Mouse (Mus musculus) kidney, postnatal 14 days (tissue): ENCODE measurements around the gene Arl13b.

Source experiments
- DNase-seq: peaks from one replicate; pipeline ENCODE4 v3.0.0; 2022; ENCODE audit warnings: mixed read lengths

Arl13b gene

GRCm38 (mm10) chr16:62846498-62847312 lies at the start of gene Arl13b:
Gene Arl13b (minus strand): TSS chr16:62847040.
- peak; percentile 96 for DNase-seq

GRCm38 (mm10) chr16:62895824-62896223 lies 49.0 kb upstream of the Arl13b start:
- DNase-seq, result no peak

DNA sequence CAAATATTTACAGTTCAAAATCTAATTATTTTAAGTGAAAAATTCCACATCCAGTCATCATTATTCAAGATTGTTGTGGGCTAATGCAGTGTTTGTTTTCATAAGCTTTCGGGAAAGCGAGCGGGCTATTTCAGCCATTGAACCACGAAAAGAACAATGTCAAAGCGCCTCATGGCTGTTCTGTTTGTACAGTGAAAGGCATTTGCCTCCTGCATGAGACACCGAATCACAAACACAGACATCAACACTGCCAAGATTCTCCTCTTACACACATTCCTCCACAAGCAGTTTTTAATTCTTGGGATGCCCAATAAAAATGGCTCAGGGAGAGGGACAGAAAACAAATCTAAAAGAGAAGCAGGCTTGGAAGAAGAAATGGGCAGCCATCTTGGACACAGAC lies 27.2 kb upstream of the Arl13b start:
- DNase-seq, result no peak

DNA sequence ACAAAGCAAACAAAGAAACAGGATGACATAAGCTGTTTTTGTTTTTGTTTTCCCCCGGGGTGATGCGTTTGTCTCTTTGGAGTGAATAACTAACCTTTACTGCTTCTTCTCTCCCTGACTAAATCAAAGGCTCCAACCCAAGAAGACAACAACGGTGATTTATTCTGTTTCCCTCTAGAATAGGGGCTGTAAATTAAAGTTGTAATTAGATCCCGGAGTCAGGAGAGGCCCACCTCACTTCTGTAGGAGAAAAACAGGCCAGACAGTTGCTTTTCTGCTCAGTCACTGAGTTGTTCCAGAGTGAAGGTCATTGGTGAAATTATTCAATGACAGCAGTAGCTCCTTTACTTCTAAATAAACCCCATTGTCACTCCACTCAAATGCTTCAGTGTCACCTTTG lies 26.3 kb upstream of the Arl13b start:
- DNase-seq, result no peak

GRCm38 (mm10) chr16:62872688-62873117 lies 25.9 kb upstream of the Arl13b start:
- no peak for DNase-seq

GRCm38 (mm10) chr16:62861455-62861854 lies 14.6 kb upstream of the Arl13b start:
- DNase-seq, result no peak

- DNase-seq, result no peak
These were observed 13.3 kb upstream of the Arl13b start for GRCm38 (mm10) chr16:62860140-62860539.

GRCm38 (mm10) chr16:62858018-62858417 lies 11.2 kb upstream of the Arl13b start:
- DNase-seq, result peak; percentile 14

GRCm38 (mm10) chr16:62857498-62857897 lies 10.7 kb upstream of the Arl13b start:
- DNase-seq, result no peak

DNA sequence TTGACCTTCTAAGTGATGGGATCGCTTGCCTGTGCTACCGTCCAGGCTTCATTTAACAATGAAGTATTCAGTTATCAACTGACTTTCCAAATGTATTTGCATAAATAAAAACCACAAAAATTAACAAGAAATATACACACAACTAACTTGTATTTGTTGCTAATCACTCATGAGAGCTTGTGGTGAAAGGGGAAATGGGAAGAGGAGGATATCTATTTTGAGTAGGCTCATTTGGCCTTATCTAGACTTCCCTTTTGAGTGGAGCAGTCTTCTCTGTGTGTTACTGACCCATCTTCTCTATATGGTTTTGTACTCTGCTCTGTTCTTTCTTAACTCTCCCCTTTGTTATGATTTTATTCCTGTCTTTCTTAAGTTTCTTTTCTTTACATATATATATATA lies 9.4 kb upstream of the Arl13b start:
- DNase-seq, result no peak

GRCm38 (mm10) chr16:62855385-62855784 lies 8.5 kb upstream of the Arl13b start:
- DNase-seq, result peak; percentile 9

- peak; percentile 83 for DNase-seq
These were observed 7.6 kb upstream of the Arl13b start, which contains the start of gene Pros1 for GRCm38 (mm10) chr16:62854191-62855068. Gene Pros1 (plus strand): TSS chr16:62854307.

DNA sequence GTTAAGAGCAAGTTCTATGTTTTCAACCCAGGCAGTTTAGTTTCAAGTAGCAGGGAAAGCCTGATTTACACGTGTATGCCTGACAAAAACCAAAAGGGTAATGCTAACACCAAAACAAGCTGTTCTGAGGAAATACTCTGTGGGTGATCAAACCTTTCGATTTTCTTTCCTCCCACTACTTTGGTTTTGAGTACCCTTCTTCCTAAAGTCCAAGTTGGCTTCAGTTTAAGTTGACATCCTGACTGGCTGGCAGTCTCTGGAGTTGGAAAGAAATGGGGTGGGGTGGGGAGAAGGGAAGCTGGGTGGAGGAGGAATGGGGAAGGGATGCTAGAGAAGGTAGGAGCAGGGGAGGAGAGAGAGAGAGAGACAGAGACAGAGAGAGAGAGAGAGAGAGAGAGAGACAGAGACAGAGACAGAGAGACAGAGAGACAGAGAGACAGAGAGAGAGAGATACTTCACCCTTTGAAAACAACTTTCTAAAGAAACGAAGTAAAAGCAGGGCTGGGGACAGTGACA lies 6.8 kb upstream of the Arl13b start:
- DNase-seq, result no peak

- no peak for DNase-seq
These were observed 5.8 kb upstream of the Arl13b start for GRCm38 (mm10) chr16:62852464-62853252.

DNA sequence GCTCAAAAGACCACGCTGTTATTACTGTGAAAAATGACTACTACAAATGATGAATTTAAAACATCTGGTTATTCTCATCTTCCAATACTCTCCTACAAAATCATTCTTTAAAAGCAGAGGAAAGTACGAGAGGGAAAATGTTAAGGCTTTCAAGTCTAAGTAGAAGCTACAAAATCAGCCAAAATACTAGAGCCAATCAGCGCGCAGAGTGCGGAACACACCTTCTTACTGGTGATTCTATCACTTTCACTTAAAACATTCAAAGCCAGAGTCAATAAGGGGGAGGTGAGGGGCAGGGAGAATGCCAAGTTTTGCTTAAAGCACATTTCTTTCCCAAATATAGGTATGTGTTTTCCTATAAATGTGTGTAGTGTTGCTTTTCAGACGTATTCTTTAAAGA lies 1.5 kb downstream of the Arl13b start:
- DNase-seq, result no peak

GRCm38 (mm10) chr16:62834016-62834735 lies 12.7 kb downstream of the Arl13b start:
- no peak for DNase-seq

- peak; percentile 64 for DNase-seq
These were observed 14.4 kb downstream of the Arl13b start for GRCm38 (mm10) chr16:62832481-62832880.

DNA sequence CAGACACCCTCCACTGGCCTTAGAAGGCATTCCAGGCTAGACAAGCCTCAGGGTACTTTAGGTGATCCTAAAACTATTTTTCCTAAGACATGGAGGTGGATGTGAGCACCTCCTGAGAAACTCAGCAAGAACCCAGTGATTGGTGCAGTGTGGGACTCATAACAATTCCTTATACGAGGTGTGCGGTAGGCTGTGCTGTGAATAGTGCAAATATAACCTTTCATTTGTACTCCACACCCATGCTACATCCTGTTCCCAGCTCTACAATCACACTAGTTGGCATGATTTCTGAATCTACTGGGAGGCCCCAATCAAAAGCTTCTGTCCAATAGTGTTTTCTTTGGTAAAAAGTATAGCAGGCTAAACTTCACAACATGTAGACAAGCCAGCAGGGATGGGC lies 14.8 kb downstream of the Arl13b start:
- no peak for DNase-seq

DNA sequence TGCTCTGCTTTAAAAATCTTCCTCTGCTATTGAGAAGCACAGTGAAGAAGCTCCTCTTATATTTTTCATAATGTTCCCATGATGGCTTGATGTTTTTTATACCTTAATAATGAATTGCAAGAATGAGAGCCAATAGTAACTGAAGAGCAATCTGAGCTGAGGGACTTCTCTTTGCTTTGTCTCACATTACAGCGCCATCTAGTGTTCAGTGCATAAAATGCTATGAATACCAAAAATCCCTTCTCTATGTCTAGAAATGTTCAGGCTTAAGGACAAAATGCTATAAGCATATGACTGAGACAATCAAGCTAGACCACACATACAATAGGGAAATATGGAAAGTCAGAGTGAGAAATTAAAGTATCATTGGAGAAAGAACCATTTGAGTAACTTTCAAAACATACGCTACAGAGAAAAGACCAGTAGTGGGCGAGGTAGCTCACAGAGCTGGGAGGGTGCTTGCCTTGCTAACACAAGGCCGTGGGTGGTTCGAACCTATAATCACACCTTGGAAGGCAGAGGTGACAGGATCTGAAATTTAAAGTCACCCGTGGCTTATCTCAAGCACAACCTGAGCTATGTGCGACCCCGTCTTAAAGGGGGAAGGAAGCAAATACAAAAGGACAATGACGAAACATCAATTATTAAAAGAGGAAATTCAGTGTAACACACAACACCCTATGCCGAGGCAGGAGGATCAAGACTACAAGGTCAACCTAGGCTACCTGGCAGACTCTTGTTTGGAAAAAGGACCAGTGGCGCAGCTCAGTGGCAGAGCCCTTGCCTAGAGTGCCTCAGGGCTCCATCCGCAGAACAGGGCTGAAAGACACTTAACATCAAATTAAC lies 20.5 kb downstream of the Arl13b start:
- peak; percentile 12 for DNase-seq

GRCm38 (mm10) chr16:62822472-62822871 lies 24.4 kb downstream of the Arl13b start:
- no peak for DNase-seq

GRCm38 (mm10) chr16:62814491-62814890 lies 32.3 kb downstream of the Arl13b start, which contains the start of gene Stx19:
Gene Stx19 (plus strand): TSS chr16:62814676.
- DNase-seq, result no peak
